Mouse (Mus musculus) spleen, adult 2 months (tissue): Measurements from ENCODE around the gene Cep85l. TPM values are rescaled to one million over a fixed set of nuclear protein-coding genes. Genes with fewer than 3 reads are reported as not detected.

Experiments used
- DNase-seq, 2 experiments: peaks; one replicate each; pipeline versions ENCODE4 v3.0.0 to v3.0.0-alpha.2; 2012 to 2021; ENCODE audit warnings: low spot score in 2 of 2, low read depth in 1 of 2
- H3K27ac ChIP-seq: fragments of 200-500 bp; 2 replicates; pipeline ENCODE4 v1.5.1; 2012; ENCODE audit warnings: low read length, inconsistent platforms; ENCODE audit not compliant: insufficient read depth
- H3K27me3 ChIP-seq: fragments of 200-500 bp; 2 replicates; pipeline ENCODE4 v1.6.1; 2012; ENCODE audit warnings: mild to moderate bottlenecking, moderate library complexity, low read length, inconsistent platforms; ENCODE audit not compliant: control insufficient read depth, insufficient read depth
- H3K36me3 ChIP-seq: fragments of 200-500 bp; 2 replicates; pipeline ENCODE4 v1.6.1; 2012; ENCODE audit warnings: mild to moderate bottlenecking, low read length, inconsistent platforms; ENCODE audit not compliant: control insufficient read depth, insufficient read depth
- H3K4me1 ChIP-seq: fragments of 200-500 bp; 2 replicates; pipeline ENCODE4 v1.6.1; 2011; ENCODE audit warnings: inconsistent platforms; ENCODE audit not compliant: control insufficient read depth, insufficient read depth, insufficient read length
- H3K4me3 ChIP-seq: fragments of 200-500 bp; 2 replicates; pipeline ENCODE4 v1.5.1; 2011; ENCODE audit warnings: mild to moderate bottlenecking, inconsistent platforms; ENCODE audit not compliant: insufficient read depth, insufficient read length; ENCODE audit errors: extremely low read depth
- CTCF ChIP-seq: fragments of 200-500 bp; IDR thresholded peaks from 2 replicates; pipeline ENCODE4 v1.5.1; 2011; ENCODE audit warnings: mild to moderate bottlenecking, inconsistent platforms; ENCODE audit not compliant: insufficient read depth, insufficient read length, insufficient replicate concordance; ENCODE audit errors: extremely low read depth
- POLR2A ChIP-seq: fragments of 200-500 bp; IDR thresholded peaks from 2 replicates; pipeline ENCODE4 v1.6.1; 2011; ENCODE audit warnings: low read depth, low read length, inconsistent platforms
- WGBS: fragments of 180-500 bp; shearing (Covaris S2); methylation state at CpG from one replicate; pipeline ENCODE4 v1.1.7; 2018; 5-methylcytosine and 5-hydroxymethylcytosine counted together
- polyA plus RNA-seq: library from polyadenylated mRNA; depleted of rRNA; stranded (reverse); fragments of >200 nt; gene quantifications from 2 replicates; pipeline ENCODE4 v1.2.3, GENCODE M21; 2012

The Cep85l gene
- polyA plus RNA-seq, 1 experiment: 1.2 TPM

DNA sequence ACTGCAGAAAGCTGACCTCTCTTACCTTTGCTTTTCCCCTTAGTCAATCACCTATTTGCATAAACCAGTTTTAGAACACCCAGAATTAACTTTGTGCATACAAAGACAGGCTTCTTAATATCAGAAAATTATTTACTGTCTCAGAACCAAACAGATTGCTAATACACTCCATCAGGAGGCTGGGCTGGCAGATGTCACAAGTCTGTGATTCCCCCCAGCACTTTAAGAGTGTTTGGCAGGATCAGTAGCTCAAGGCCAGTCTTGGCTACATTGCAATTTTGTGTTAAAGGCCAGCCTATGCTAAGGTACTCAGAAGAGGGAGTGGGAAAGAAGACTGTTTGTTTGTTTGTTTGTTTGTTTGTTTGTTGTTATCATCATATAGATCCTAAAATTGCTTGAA lies 2.7 kb downstream of the Cep85l start:
- Histone ChIP-seq H3K36me3 (no peaks in the 10 kb centered on the region), H3K27ac (0 out of 2 replicates have a peak overlapping the region, but pooled peaks have one; percentile 14), H3K4me3 (no peak overlapping the region), H3K27me3 (peaks cover 2% of the 10 kb centered on the region; the same call in 1 of the 2 replicates), H3K4me1 (peaks cover 4% of the 10 kb centered on the region)
- DNase-seq: no peak
- TF ChIP-seq CTCF (no peak), POLR2A (no peak)

DNA sequence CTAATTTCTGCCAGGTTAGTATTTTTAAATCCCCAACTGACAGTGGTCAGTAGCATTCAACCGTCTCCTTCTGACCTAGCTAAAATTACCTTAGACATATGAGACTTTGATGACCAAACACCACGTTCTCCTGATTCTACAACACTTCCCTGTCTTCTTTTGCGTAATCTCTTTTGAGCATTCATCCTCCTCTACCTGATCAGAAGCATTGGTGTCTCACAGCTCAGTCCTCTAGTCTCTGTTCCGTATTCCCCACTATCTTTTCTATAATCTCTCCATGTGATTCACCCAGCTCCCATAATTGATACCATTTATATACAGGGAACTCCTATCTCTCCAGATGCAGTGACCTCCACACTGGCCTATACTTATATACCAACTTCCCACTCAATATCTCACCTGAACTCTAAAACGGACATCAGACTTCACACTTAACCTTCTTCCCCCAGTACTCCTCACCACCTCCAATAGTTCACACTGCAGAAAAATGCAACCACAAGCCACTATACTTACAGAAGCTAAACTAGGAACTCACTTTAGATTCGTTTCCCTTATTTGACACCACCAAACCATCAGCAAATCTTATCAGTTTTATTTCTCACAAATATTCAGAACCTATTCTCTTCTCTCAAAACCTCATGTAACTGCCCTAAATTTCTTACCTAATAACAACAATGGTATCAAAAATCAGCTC lies 5.7 kb downstream of the Cep85l start:
- no peak for TF ChIP-seq POLR2A
- no peak for TF ChIP-seq CTCF
- Histone ChIP-seq H3K4me1 (peaks cover 4% of the 10 kb centered on the region), H3K4me3 (no peak overlapping the region), H3K27me3 (no peaks in the 10 kb centered on the region), H3K36me3 (no peaks in the 10 kb centered on the region), H3K27ac (no peak overlapping the region)
- DNase-seq: no peak
- WGBS: 64% methylated on average over 6 of the region's 6 CpGs

DNA sequence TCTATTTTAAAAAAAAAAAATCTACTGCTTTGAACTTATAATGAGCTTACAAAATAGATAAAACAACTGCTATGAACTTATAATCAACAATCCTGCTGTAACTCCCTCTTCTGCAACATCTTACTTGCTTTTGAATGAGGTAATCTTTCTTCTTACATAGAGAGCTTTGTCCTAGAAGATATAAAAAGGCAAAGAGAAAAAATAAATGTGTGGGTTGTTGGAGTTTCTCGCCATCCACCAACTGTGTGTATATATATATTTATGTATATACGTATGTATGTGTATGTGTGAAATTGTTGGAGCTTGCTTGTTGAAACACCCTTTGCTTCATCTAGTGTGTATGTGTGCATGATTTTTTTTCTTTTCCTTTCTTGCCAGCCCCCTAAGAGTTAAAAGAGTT lies 12.5 kb downstream of the Cep85l start:
- Histone ChIP-seq H3K4me3 (no peak overlapping the region), H3K36me3 (no peaks in the 10 kb centered on the region), H3K27me3 (no peaks in the 10 kb centered on the region), H3K4me1 (no peaks in the 10 kb centered on the region), H3K27ac (no peak overlapping the region)
- TF ChIP-seq CTCF: no peak
- no peak for TF ChIP-seq POLR2A
- no peak for DNase-seq
- 94% methylated on average over 2 of the region's 2 CpGs for WGBS

DNA sequence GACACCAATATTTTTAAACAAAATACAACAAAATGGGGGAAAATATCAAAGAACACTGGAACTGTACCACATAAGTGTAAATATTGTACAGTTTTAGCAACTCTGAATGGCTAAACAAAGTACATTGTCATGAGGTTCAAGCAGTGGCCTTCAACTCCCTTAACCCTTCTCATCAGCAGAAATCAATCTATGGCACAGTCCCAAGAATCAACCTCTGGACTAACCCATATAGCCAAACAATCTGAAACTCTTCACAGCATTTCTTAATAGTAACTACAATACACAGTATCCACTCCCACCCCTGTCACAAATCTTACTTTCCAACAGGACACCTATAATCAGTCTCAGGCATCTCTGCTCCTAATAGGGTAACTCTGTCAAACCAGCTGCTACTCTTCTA lies 15.4 kb downstream of the Cep85l start:
- H3K27ac ChIP-seq: no peak overlapping the region
- H3K36me3 ChIP-seq: no peaks in the 10 kb centered on the region
- H3K27me3 ChIP-seq: no peaks in the 10 kb centered on the region
- DNase-seq: no peak
- H3K4me3 ChIP-seq: no peak overlapping the region
- H3K4me1 ChIP-seq: no peaks in the 10 kb centered on the region
- no peak for TF ChIP-seq POLR2A
- no peak for TF ChIP-seq CTCF

DNA sequence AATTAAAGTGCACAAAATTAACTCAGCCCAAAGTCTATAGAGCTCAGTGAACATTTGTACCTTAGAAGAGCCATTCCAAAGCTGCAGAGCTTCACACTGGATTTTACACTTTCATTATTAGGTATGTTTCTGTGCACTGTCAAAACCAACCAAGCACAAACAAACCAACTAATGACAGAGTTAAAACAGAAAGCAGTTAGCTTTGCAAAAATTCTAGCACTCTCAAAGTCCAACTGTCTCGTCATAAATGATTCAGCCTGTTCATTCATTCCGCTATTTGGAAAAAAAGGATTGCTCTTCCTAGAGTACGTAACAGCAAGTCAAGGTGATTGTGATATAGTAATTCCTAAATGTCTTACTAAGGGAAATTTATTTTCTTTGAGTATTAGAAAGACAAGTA lies 20.7 kb downstream of the Cep85l start:
- Histone ChIP-seq H3K4me1 (no peaks in the 10 kb centered on the region), H3K27ac (no peak overlapping the region), H3K4me3 (no peak overlapping the region), H3K36me3 (peaks cover 2% of the 10 kb centered on the region; the same call in 1 of the 2 replicates), H3K27me3 (no peaks in the 10 kb centered on the region)
- DNase-seq: no peak
- TF ChIP-seq POLR2A (no peak), CTCF (no peak)
- WGBS: 93% methylated on average over 3 of the region's 3 CpGs

DNA sequence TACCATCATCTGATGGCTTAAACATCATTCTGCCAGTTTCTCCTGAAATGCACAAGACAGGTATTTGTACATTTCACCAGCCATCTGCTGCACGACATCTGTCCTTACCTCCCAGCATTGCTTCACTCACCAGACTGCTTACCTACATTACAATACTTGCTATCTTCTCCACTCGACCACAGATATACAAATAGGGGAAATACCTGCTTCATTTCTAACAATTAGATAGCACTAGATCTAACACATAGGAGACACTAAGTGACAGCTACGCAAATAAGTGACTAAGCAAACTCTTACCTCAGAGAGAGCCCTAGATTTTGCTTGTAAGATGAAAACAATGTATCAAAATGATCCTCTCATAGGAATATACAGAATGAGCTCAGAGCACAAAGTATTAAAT lies 26.1 kb downstream of the Cep85l start:
- Histone ChIP-seq H3K4me3 (no peak overlapping the region), H3K27me3 (no peaks in the 10 kb centered on the region), H3K36me3 (peaks cover 3% of the 10 kb centered on the region; the same call in 1 of the 2 replicates), H3K4me1 (no peaks in the 10 kb centered on the region), H3K27ac (no peak overlapping the region)
- no peak for DNase-seq
- 83% methylated on average over 3 of the region's 3 CpGs for WGBS
- TF ChIP-seq POLR2A (no peak), CTCF (no peak)

DNA sequence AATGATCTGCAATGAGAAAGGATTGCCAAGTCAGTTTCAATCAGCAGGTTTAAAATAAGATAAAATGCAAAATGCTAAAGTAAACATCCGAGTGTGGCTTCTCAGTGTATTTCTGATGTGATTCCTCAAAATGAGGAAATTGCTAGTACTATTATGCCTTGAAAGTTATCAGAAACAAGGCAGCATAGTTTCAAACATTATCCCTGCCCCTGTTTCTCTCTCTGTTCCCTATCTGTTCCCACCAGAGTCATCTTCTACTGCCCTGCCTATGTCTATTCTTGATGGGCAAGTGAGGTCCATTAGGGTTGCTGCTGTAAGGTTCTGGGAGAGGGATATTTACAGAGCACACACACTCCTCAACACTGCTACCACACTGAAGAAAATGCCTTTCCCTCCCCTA lies 30.5 kb downstream of the Cep85l start:
- no peak overlapping the region for H3K4me3 ChIP-seq
- TF ChIP-seq POLR2A (no peak), CTCF (no peak)
- H3K4me1 ChIP-seq: no peaks in the 10 kb centered on the region; the same call in none of the 2 replicates
- no peak overlapping the region for H3K27ac ChIP-seq
- WGBS: 84% methylated on average over 1 of the region's 1 CpGs
- 0 out of 2 replicates have a peak, but pooled peaks cover 1% of the 10 kb centered on the region for H3K36me3 ChIP-seq
- H3K27me3 ChIP-seq: no peaks in the 10 kb centered on the region
- DNase-seq: no peak
